Mouse (Mus musculus) embryonic facial prominence, embryonic 12.5 days (tissue): ENCODE measurements around the gene Npas4. TPM values are rescaled to one million over a fixed set of nuclear protein-coding genes. Genes with fewer than 3 reads are reported as not detected.

Experiments
- ATAC-seq: fragments of 200-750 bp; cut with Nextera tagmentation; 2 replicates; pipeline ENCODE4 v1.8.0; 2017; ENCODE audit not compliant: insufficient number of reproducible peaks, insufficient read depth, low FRiP score, low TSS enrichment
- H3K27ac ChIP-seq: fragments of 300-500 bp; sonication (generic); 2 replicates; pipeline ENCODE4 v1.5.1; 2016; ENCODE audit warnings: mild to moderate bottlenecking
- H3K27me3 ChIP-seq: fragments of 300-500 bp; sonication (generic); 2 replicates; pipeline ENCODE4 v1.6.1; 2016; ENCODE audit warnings: mild to moderate bottlenecking, moderate library complexity
- H3K36me3 ChIP-seq: fragments of 300-500 bp; sonication (generic); 2 replicates; pipeline ENCODE4 v1.6.1; 2016; ENCODE audit warnings: mild to moderate bottlenecking
- H3K4me1 ChIP-seq: fragments of 300-500 bp; sonication (generic); 2 replicates; pipeline ENCODE4 v1.6.1; 2016
- H3K4me2 ChIP-seq: fragments of 300-500 bp; sonication (generic); replicated peaks from 2 replicates; pipeline ENCODE4 v1.6.1; 2016; ENCODE audit warnings: mild to moderate bottlenecking, moderate library complexity
- H3K4me3 ChIP-seq: fragments of 300-500 bp; sonication (generic); 2 replicates; pipeline ENCODE4 v1.5.1; 2016; ENCODE audit warnings: mild to moderate bottlenecking
- H3K9ac ChIP-seq: fragments of 300-500 bp; sonication (generic); 2 replicates; pipeline ENCODE4 v1.6.1; 2016; ENCODE audit warnings: mild to moderate bottlenecking, moderate library complexity
- H3K9me3 ChIP-seq: fragments of 300-500 bp; sonication (generic); 2 replicates; pipeline ENCODE4 v1.6.1; 2016; ENCODE audit warnings: mild to moderate bottlenecking, moderate library complexity
- WGBS: fragments of 180-500 bp; shearing (Covaris S2); methylation state at CpG from one replicate; pipeline ENCODE4 v1.1.7; 2016; 5-methylcytosine and 5-hydroxymethylcytosine counted together
- polyA plus RNA-seq: library from polyadenylated mRNA; unstranded; fragments of >200 nt; fragmentation: Nextera tagmentation; extraction: Ambion mirVana; gene quantifications from 2 replicates; pipeline ENCODE4 v1.2.1, GENCODE M21; 2016

Npas4 gene
- polyA plus RNA-seq, 1 experiment from 2014 or later, result 0.08 TPM

DNA sequence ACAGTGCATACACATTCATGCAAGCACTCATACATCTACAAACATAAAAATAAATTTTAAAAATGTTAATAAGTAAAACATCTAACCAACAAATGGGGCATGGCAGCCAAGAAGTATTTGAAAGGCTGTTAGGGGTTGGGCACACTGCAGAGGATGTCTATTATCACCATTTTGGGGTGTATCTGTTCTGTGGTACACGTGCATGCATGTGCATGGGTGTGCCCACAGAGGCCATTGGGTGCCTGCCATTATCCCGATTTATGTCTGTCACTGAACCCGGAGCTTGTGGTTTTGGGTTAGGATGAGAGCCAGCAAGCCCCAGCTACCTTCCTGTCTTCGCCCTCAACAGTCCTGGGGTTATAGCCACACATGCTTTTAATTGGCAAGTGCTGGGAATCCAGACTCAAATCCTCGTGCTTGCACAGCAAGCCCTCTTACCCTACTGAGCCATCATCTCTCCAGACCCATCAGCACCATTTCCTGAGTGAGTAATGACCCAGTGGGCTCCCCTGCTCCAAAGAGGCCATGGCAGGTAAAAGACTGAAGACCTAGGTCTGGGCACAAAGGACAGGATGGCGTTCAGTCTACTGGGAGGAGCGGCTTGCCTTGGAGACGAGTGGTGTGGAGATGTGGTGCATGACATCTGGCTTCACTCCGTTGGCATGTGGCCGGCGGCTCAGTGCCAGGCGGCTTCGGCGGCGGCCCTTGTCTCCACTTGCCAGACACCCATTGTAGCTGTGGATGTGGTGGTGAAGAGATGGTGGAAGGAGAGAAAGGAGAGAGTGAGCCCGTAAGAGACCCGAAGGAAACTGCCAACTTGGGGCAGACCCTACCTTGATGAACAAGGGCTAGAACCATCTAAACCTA lies 52.4 kb downstream of the Npas4 start:
- H3K36me3 ChIP-seq, result no peaks in the 10 kb centered on the region; the same call in 1 of the 2 replicates
- H3K27ac ChIP-seq, result no peak overlapping the region
- H3K4me2 ChIP-seq, result no peak overlapping the region
- no peaks in the 10 kb centered on the region for H3K27me3 ChIP-seq
- H3K4me3 ChIP-seq, result no peak overlapping the region
- H3K9ac ChIP-seq, result no peak overlapping the region
- WGBS, result 83% methylated on average over 17 of the region's 17 CpGs
- ATAC-seq, result no peak
- H3K4me1 ChIP-seq, result peaks cover 4% of the 10 kb centered on the region; the same call in 1 of the 2 replicates
- H3K9me3 ChIP-seq, result no peaks in the 10 kb centered on the region

DNA sequence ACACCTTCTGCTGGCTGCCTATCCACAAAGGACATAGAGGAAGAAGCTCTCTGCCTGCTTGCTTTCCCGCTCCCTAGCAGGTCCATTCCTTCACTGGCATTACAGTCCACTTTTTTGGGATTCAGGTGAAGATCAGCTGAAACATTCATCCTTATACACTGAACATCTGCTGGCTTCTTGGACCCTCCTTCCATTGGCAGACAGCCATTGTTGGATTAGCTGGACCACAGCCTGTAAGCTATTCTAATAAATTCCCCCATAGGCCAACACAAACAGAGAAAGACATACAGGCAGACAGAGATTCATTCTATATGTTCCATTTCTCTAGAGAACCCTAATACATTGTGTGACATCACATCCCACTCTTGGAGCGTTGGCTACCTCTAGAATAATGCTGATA lies 53.2 kb downstream of the Npas4 start:
- no peak for ATAC-seq

More for the DNA sequence above, 53.2 kb downstream of the Npas4 start:
- Histone ChIP-seq H3K9me3 (no peaks in the 10 kb centered on the region), H3K4me3 (no peak overlapping the region), H3K4me1 (no peaks in the 10 kb centered on the region), H3K27me3 (no peaks in the 10 kb centered on the region), H3K9ac (no peak overlapping the region), H3K36me3 (no peaks in the 10 kb centered on the region; the same call in 1 of the 2 replicates), H3K27ac (no peak overlapping the region), H3K4me2 (no peak overlapping the region)
- WGBS, result 79% methylated on average over 2 of the region's 2 CpGs

Other genes starting within 250 kb of the Npas4 start
- gene Rbm4b, start 233.8 kb downstream of the Npas4 start, polyA plus RNA-seq, result 112 and 118 TPM in 2 replicates
- 86.8 and 89.3 TPM in 2 replicates for gene Rbm4, start 196.4 kb downstream of the Npas4 start, polyA plus RNA-seq
- 34.2 and 45.1 TPM in 2 replicates for gene Gm21992, start 178.7 kb downstream of the Npas4 start, polyA plus RNA-seq
- 104 and 110 TPM in 2 replicates for gene Rbm14, start 178.7 kb downstream of the Npas4 start, polyA plus RNA-seq
- 53.8 and 57.3 TPM in 2 replicates for gene Ccs, start 151.0 kb downstream of the Npas4 start, polyA plus RNA-seq
- gene Ccdc87, start 150.9 kb downstream of the Npas4 start, polyA plus RNA-seq, result 0.18 and 0.24 TPM in 2 replicates
- gene Ctsf, start 135.2 kb downstream of the Npas4 start, polyA plus RNA-seq, result 37.6 and 45.1 TPM in 2 replicates
- gene Actn3, start 112.4 kb downstream of the Npas4 start, polyA plus RNA-seq, result 6.0 and 6.8 TPM in 2 replicates
- gene Zdhhc24, start 111.6 kb downstream of the Npas4 start, polyA plus RNA-seq, result 12.0 and 12.1 TPM in 2 replicates
- gene Bbs1, start 83.7 kb downstream of the Npas4 start, polyA plus RNA-seq, result 5.6 and 5.7 TPM in 2 replicates
- 144 and 147 TPM in 2 replicates for gene Dpp3, start 62.0 kb downstream of the Npas4 start, polyA plus RNA-seq
- 3.2 and 3.7 TPM in 2 replicates for gene Peli3, start 47.2 kb downstream of the Npas4 start, polyA plus RNA-seq
- gene Mrpl11, start 28.2 kb downstream of the Npas4 start, polyA plus RNA-seq, result 141 and 142 TPM in 2 replicates
- gene Slc29a2, start 33.5 kb upstream of the Npas4 start, polyA plus RNA-seq, result 4.7 and 5.1 TPM in 2 replicates
- gene B4gat1, start 48.5 kb upstream of the Npas4 start, polyA plus RNA-seq, result 46.4 and 48.1 TPM in 2 replicates
- gene AC124502.3, start 48.6 kb upstream of the Npas4 start, polyA plus RNA-seq, result 3.5 and 4.7 TPM in 2 replicates
- gene Brms1, start 51.0 kb upstream of the Npas4 start, polyA plus RNA-seq, result 38.4 and 45.4 TPM in 2 replicates
- gene Rin1, start 60.2 kb upstream of the Npas4 start, polyA plus RNA-seq, result 1.8 and 2.4 TPM in 2 replicates
- 54.4 and 64.3 TPM in 2 replicates for gene Cd248, start 77.8 kb upstream of the Npas4 start, polyA plus RNA-seq
- 2.9 and 3.7 TPM in 2 replicates for gene Tmem151a, start 95.2 kb upstream of the Npas4 start, polyA plus RNA-seq
- gene Yif1a, start 98.2 kb upstream of the Npas4 start, polyA plus RNA-seq, result 67.3 and 73.4 TPM in 2 replicates
- gene Cnih2, start 108.2 kb upstream of the Npas4 start, polyA plus RNA-seq, result 69.7 and 74.9 TPM in 2 replicates
- 247 and 248 TPM in 2 replicates for gene Rab1b, start 116.8 kb upstream of the Npas4 start, polyA plus RNA-seq
- 30.6 and 35.3 TPM in 2 replicates for gene Klc2, start 128.2 kb upstream of the Npas4 start, polyA plus RNA-seq